Mouse (Mus musculus) left cerebral cortex, postnatal 4 days (tissue): ENCODE results near the gene Uhrf1bp1. TPM values are rescaled to one million over a fixed set of nuclear protein-coding genes. Genes with fewer than 3 reads are reported as not detected.

ENCODE experiments used
- DNase-seq: peaks from one replicate; pipeline ENCODE4 v3.0.0-alpha.2; 2022
- intact Hi-C: fragments of 180-260 bp; cut with DNase I; formaldehyde crosslinking; loops from one replicate; pipeline ENCODE4 v1.15.1; 2025
- total RNA-seq, 2 experiments: library from RNA; stranded (reverse); gene quantifications; 2 replicates each; pipeline ENCODE4 v1.2.3; 2021

Uhrf1bp1 gene
- total RNA-seq, 2 experiments from 2014 or later, result 25.6 to 29.4 TPM

GRCm38 (mm10) chr17:27909622-27910500 lies 53.6 kb downstream of the Uhrf1bp1 start, which contains the start of gene Taf11:
TSS of gene Taf11 (minus strand) at chr17:27909844.
- intact Hi-C loops, result loop anchor here (2.0 to 10.0 kb wide), 3 partner anchors 75 to 171 kb away; partner anchors contain the start of gene Tcp11

GRCm38 (mm10) chr17:27911371-27911770 lies 55.1 kb downstream of the Uhrf1bp1 start:
- intact Hi-C loops, result loop anchor here (10.0 kb wide), 2 partner anchors 73 to 133 kb away; no protein-coding TSS in a partner anchor
- no peak for DNase-seq

More at GRCm38 (mm10) chr17:27909622-27910500, 53.6 kb downstream of the Uhrf1bp1 start, which contains the start of gene Taf11:
- DNase-seq, result peak; percentile 75

- intact Hi-C loops, result loop anchor here (5.0 to 10.0 kb wide), 3 partner anchors 70 to 878 kb away; no protein-coding TSS in a partner anchor
- no peak for DNase-seq
Observed at GRCm38 (mm10) chr17:27914742-27915141, 58.5 kb downstream of the Uhrf1bp1 start.

- intact Hi-C loops, result loop anchor here (5.0 to 10.0 kb wide), 3 partner anchors 68 to 876 kb away; no protein-coding TSS in a partner anchor
- no peak for DNase-seq
Observed at GRCm38 (mm10) chr17:27916366-27916765, 60.1 kb downstream of the Uhrf1bp1 start.

GRCm38 (mm10) chr17:27920676-27921075 lies 64.4 kb downstream of the Uhrf1bp1 start:
- intact Hi-C loops, result no loop called here
- peak; percentile 59 for DNase-seq

- no peak for DNase-seq
- intact Hi-C loops, result no loop called here
Observed at GRCm38 (mm10) chr17:27922174-27922712, 66.0 kb downstream of the Uhrf1bp1 start.

GRCm38 (mm10) chr17:27925054-27925453 lies 68.8 kb downstream of the Uhrf1bp1 start:
- intact Hi-C loops, result no loop called here
- no peak for DNase-seq

- intact Hi-C loops, result no loop called here
- DNase-seq, result no peak
Observed at GRCm38 (mm10) chr17:27925504-27925903, 69.3 kb downstream of the Uhrf1bp1 start.

- intact Hi-C loops, result no loop called here
- no peak for DNase-seq
Observed at GRCm38 (mm10) chr17:27930291-27930690, 74.0 kb downstream of the Uhrf1bp1 start.

- intact Hi-C loops, result no loop called here
- DNase-seq, result no peak
Observed at GRCm38 (mm10) chr17:27931826-27932225, 75.6 kb downstream of the Uhrf1bp1 start.

- DNase-seq, result no peak
- intact Hi-C loops, result no loop called here
Observed at GRCm38 (mm10) chr17:27934136-27934910, 78.1 kb downstream of the Uhrf1bp1 start.

GRCm38 (mm10) chr17:27935091-27935490 lies 78.8 kb downstream of the Uhrf1bp1 start:
- intact Hi-C loops, result no loop called here
- no peak for DNase-seq

- intact Hi-C loops, result no loop called here
- DNase-seq, result no peak
Observed at GRCm38 (mm10) chr17:27937054-27937615, 80.9 kb downstream of the Uhrf1bp1 start.

- intact Hi-C loops, result no loop called here
- no peak for DNase-seq
Observed at GRCm38 (mm10) chr17:27938121-27938754, 82.0 kb downstream of the Uhrf1bp1 start.

GRCm38 (mm10) chr17:27939028-27939427 lies 82.8 kb downstream of the Uhrf1bp1 start:
- DNase-seq, result no peak
- intact Hi-C loops, result no loop called here

GRCm38 (mm10) chr17:27940352-27940751 lies 84.1 kb downstream of the Uhrf1bp1 start:
- intact Hi-C loops, result no loop called here
- DNase-seq, result no peak

- no peak for DNase-seq
- intact Hi-C loops, result no loop called here
Observed at GRCm38 (mm10) chr17:27941178-27941577, 84.9 kb downstream of the Uhrf1bp1 start.

GRCm38 (mm10) chr17:27941698-27942097 lies 85.5 kb downstream of the Uhrf1bp1 start:
- intact Hi-C loops, result no loop called here
- DNase-seq, result peak; percentile 54

- no peak for DNase-seq
- intact Hi-C loops, result no loop called here
Observed at GRCm38 (mm10) chr17:27942131-27942530, 85.9 kb downstream of the Uhrf1bp1 start.
